Mouse (Mus musculus): ENCODE data around the gene Tppp2.

Gene Tppp2

GRCm38 (mm10) chr14:51942236-51942635 is 24.0 kb downstream of the Tppp2 start:
- DNase-seq (ENCODE audit: low spot score in 2 of 2): no peak

- no peak for DNase-seq (ENCODE audit: low spot score in 2 of 2)
These were observed 25.1 kb downstream of the Tppp2 start for GRCm38 (mm10) chr14:51943336-51943735.

- no peak for DNase-seq (ENCODE audit: low spot score in 2 of 2)
These were observed 42.1 kb downstream of the Tppp2 start for GRCm38 (mm10) chr14:51960316-51960715.

GRCm38 (mm10) chr14:51967400-51967799 is 49.2 kb downstream of the Tppp2 start:
- no peak for DNase-seq (ENCODE audit: low spot score in 2 of 2)
